Mouse (Mus musculus) adrenal gland, postnatal 10 days (tissue): ENCODE results near the gene Reln. TPM values are rescaled to one million over a fixed set of nuclear protein-coding genes. Genes with fewer than 3 reads are reported as not detected.

Source experiments
- DNase-seq: peaks from one replicate; pipeline ENCODE4 v3.0.0; 2021; ENCODE audit warnings: mixed read lengths
- total RNA-seq, 2 experiments: library from RNA; stranded (reverse); gene quantifications; 2 replicates each; pipeline ENCODE4 v1.2.3; 2021

Reln gene
- total RNA-seq, 2 experiments from 2014 or later, result 14.5 to 18.0 TPM

GRCm38 (mm10) chr5:22223940-22224339 is 120.6 kb downstream of the Reln start:
- no peak for DNase-seq

GRCm38 (mm10) chr5:22208311-22209021 is 136.0 kb downstream of the Reln start:
- no peak for DNase-seq

GRCm38 (mm10) chr5:22197926-22198325 is 146.6 kb downstream of the Reln start:
- DNase-seq, result no peak

GRCm38 (mm10) chr5:22196891-22197290 is 147.6 kb downstream of the Reln start:
- no peak for DNase-seq

GRCm38 (mm10) chr5:22196476-22196875 is 148.0 kb downstream of the Reln start:
- DNase-seq, result no peak

- no peak for DNase-seq
Observed at GRCm38 (mm10) chr5:22195352-22195941, 149.1 kb downstream of the Reln start.

GRCm38 (mm10) chr5:22191784-22192183 is 152.7 kb downstream of the Reln start:
- no peak for DNase-seq

- no peak for DNase-seq
Observed at GRCm38 (mm10) chr5:22190333-22190732, 154.2 kb downstream of the Reln start.

GRCm38 (mm10) chr5:22187599-22187998 is 156.9 kb downstream of the Reln start:
- no peak for DNase-seq

- DNase-seq, result no peak
Observed at GRCm38 (mm10) chr5:22176480-22176879, 168.0 kb downstream of the Reln start.

GRCm38 (mm10) chr5:22171336-22171735 is 173.2 kb downstream of the Reln start:
- DNase-seq, result no peak

- no peak for DNase-seq
Observed at GRCm38 (mm10) chr5:22164060-22164934, 180.2 kb downstream of the Reln start.

GRCm38 (mm10) chr5:22160935-22161334 is 183.6 kb downstream of the Reln start:
- no peak for DNase-seq

- no peak for DNase-seq
Observed at GRCm38 (mm10) chr5:22158754-22159153, 185.7 kb downstream of the Reln start.

- no peak for DNase-seq
Observed at GRCm38 (mm10) chr5:22153601-22154000, 190.9 kb downstream of the Reln start.

GRCm38 (mm10) chr5:22141821-22142220 is 202.7 kb downstream of the Reln start:
- peak; percentile 53 for DNase-seq

- no peak for DNase-seq
Observed at GRCm38 (mm10) chr5:22139015-22139414, 205.5 kb downstream of the Reln start.

- no peak for DNase-seq
Observed at GRCm38 (mm10) chr5:22134402-22134801, 210.1 kb downstream of the Reln start.

GRCm38 (mm10) chr5:22131730-22132522 is 212.6 kb downstream of the Reln start:
- DNase-seq, result no peak

- DNase-seq, result no peak
Observed at GRCm38 (mm10) chr5:22127583-22127982, 216.9 kb downstream of the Reln start.

- no peak for DNase-seq
Observed at GRCm38 (mm10) chr5:22119296-22119695, 225.2 kb downstream of the Reln start.

- DNase-seq, result no peak
Observed at GRCm38 (mm10) chr5:22118456-22118855, 226.0 kb downstream of the Reln start.
